In the genomic region with DNA sequence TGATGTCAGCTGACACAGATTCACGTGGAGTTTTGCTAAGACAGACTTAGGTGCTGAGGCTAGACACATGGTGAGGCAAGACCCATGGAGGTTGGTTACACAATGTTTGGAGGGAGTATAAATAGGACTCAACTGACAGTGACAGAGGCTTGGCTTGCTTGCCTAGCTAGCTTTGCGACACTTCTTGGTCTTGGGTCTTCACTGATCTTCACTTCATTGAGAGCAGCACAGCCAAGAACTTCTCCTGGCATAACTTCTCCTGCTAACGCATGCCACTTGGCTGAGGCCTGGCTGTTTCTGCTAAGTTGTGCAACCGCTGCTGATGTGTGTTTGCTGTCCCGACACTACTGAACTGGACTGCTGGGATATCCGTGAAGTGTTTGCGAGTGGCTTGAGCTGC, we compare ENCODE assay signal across 15 mouse cellular contexts.
DNase-seq lines count a peak whose midpoint lies in the region; ATAC-seq and TF ChIP-seq lines count a peak whose summit lies in the region.
"Had no signal": no experiment of that assay in that cellular context is flagged by ENCODE, and none has a peak within 500 bp of the region (broad histone marks: within the 10 kb centered on the region; RNA-seq: fewer than 3 reads in every experiment).

No protein-coding gene starts in this region.

- peak; percentile 82 for TF ChIP-seq EP300 in lung, postnatal 0 days (IDR thresholded peaks at IDR 0.05)

- no peak for TF ChIP-seq CTCF in lung, postnatal 0 days (IDR thresholded peaks at IDR 0.05)

- peak; percentile 94 for ATAC-seq in lung, postnatal 0 days
- ATAC-seq: forebrain, embryonic 14.5 days; hindbrain, embryonic 16.5 days had no signal

- H3K27ac ChIP-seq in lung, postnatal 0 days (ENCODE audit: low read length) = no peak overlapping the region
- H3K27ac ChIP-seq: embryonic facial prominence, embryonic 10.5 days; stomach, postnatal 0 days had no signal

- no peaks in the 10 kb centered on the region for H3K36me3 ChIP-seq in lung, postnatal 0 days (ENCODE audit: insufficient read depth, low read length)
- H3K36me3 ChIP-seq: embryonic facial prominence, embryonic 10.5 days had no signal

- H3K4me3 ChIP-seq in lung, postnatal 0 days (ENCODE audit: low read depth, low read length) = no peak overlapping the region
- H3K4me3 ChIP-seq: embryonic facial prominence, embryonic 10.5 days; megakaryocyte, embryonic 14.5 days had no signal

- H3K9ac ChIP-seq in lung, postnatal 0 days (replicated peaks; ENCODE audit: low read depth) = no peak overlapping the region

- no peaks in the 10 kb centered on the region for H3K9me3 ChIP-seq in lung, postnatal 0 days (ENCODE audit: low read length)

- peak; percentile 56 to 70 for DNase-seq in heart, adult 18-20 months
- DNase-seq in heart, postnatal 4 days = no peak
- DNase-seq in adipocyte (ENCODE audit: low spot score) = peak; percentile 89
- peak; percentile 41 to 70 for DNase-seq in gastrocnemius, adult 8-10 months (ENCODE audit: low spot score in 2 of 2)
- DNase-seq in lung, postnatal 0 days (ENCODE audit: low spot score) = peak; percentile 96
- no peak for DNase-seq in kidney, postnatal 14 days
- DNase-seq in cerebellum, postnatal 25 days = no peak
- no peak for DNase-seq in frontal cortex, postnatal 36 days (ENCODE audit: low spot score in 2 of 2)
- DNase-seq: kidney, postnatal 10 days; right cerebral cortex, postnatal 14 days had no signal

- H3K4me2 ChIP-seq in lung, postnatal 0 days (replicated peaks; ENCODE audit: low read depth, low read length) = no peak overlapping the region

- no peaks in the 10 kb centered on the region for H3K27me3 ChIP-seq in lung, postnatal 0 days (replicated peaks; ENCODE audit: insufficient read depth, low read length)
- H3K27me3 ChIP-seq: megakaryocyte, embryonic 14.5 days had no signal

- no peaks in the 10 kb centered on the region for H3K4me1 ChIP-seq in lung, postnatal 0 days (ENCODE audit: insufficient read depth, low read depth, low read length)
- H3K4me1 ChIP-seq: embryonic facial prominence, embryonic 10.5 days; megakaryocyte, embryonic 14.5 days had no signal

- 41% methylated on average over 7 of the region's 7 CpGs for WGBS in lung, postnatal 0 days

Comparison
In these comparisons a context has a peak if more than half of its experiments do, and no peak if none do; other contexts are left out.
1. DNase-seq: peak in heart, adult 18-20 months (2 of 2), adipocyte (single experiment), gastrocnemius, adult 8-10 months (2 of 2) and lung, postnatal 0 days (single experiment); none in heart, postnatal 4 days (single experiment), kidney, postnatal 14 days (single experiment), cerebellum, postnatal 25 days (0 of 2) and frontal cortex, postnatal 36 days (0 of 2).